Comparison of ENCODE assay signal across 17 mouse cellular contexts in genomic region chr1:92202639-92203352, GRCm38 (mm10). TPM values are rescaled to one million over a fixed set of nuclear protein-coding genes. Genes with fewer than 3 reads are reported as not detected.
DNase-seq lines count a peak whose midpoint lies in the region; ATAC-seq and TF ChIP-seq lines count a peak whose summit lies in the region.
"Had no signal": no experiment of that assay in that cellular context is flagged by ENCODE, and none has a peak within 500 bp of the region (broad histone marks: within the 10 kb centered on the region; RNA-seq: fewer than 3 reads in every experiment).

No protein-coding gene starts in this region.

- DNase-seq in frontal cortex, postnatal 14 days (ENCODE audit: low spot score in 2 of 2) = no peak
- peak; percentile 32 for DNase-seq in lung, postnatal 0 days (ENCODE audit: low spot score)
- no peak for DNase-seq in lung, postnatal 10 days
- DNase-seq in left cerebral cortex, adult 11 months (ENCODE audit: low spot score) = no peak
- no peak for DNase-seq in urinary bladder, postnatal 4 days (ENCODE audit: low spot score in 2 of 2)
- DNase-seq: adrenal gland, adult 2 months; cerebellum, adult 8-10 months; kidney, postnatal 14 days; right cerebral cortex, postnatal 4 days had no signal

- no peak overlapping the region for H3K4me3 ChIP-seq in lung, postnatal 0 days (ENCODE audit: low read depth, low read length)
- H3K4me3 ChIP-seq in embryonic facial prominence, embryonic 12.5 days = no peak overlapping the region
- H3K4me3 ChIP-seq in limb, embryonic 15.5 days = no peak overlapping the region
- H3K4me3 ChIP-seq: hindbrain, embryonic 12.5 days; liver, embryonic 12.5 days; midbrain, embryonic 15.5 days had no signal

- 57% methylated on average over 17 of the region's 17 CpGs for WGBS in lung, postnatal 0 days
- WGBS in embryonic facial prominence, embryonic 12.5 days = 61% methylated on average over 17 of the region's 17 CpGs
- 61% methylated on average over 17 of the region's 17 CpGs for WGBS in limb, embryonic 15.5 days

- H3K4me2 ChIP-seq in lung, postnatal 0 days (replicated peaks; ENCODE audit: low read depth, low read length) = no peak overlapping the region
- H3K4me2 ChIP-seq in embryonic facial prominence, embryonic 12.5 days (replicated peaks) = no peak overlapping the region
- H3K4me2 ChIP-seq in limb, embryonic 15.5 days = no peak overlapping the region
- H3K4me2 ChIP-seq: hindbrain, embryonic 12.5 days; liver, embryonic 12.5 days; midbrain, embryonic 15.5 days had no signal

- H3K9ac ChIP-seq in lung, postnatal 0 days (replicated peaks; ENCODE audit: low read depth) = no peak overlapping the region
- H3K9ac ChIP-seq in embryonic facial prominence, embryonic 12.5 days = no peak overlapping the region
- H3K9ac ChIP-seq in limb, embryonic 15.5 days = no peak overlapping the region
- H3K9ac ChIP-seq: hindbrain, embryonic 12.5 days; liver, embryonic 12.5 days; midbrain, embryonic 15.5 days had no signal

- no peaks in the 10 kb centered on the region for H3K4me1 ChIP-seq in lung, postnatal 0 days (ENCODE audit: insufficient read depth, low read depth, low read length)
- H3K4me1 ChIP-seq in embryonic facial prominence, embryonic 12.5 days = no peaks in the 10 kb centered on the region
- peaks cover 5% of the 10 kb centered on the region; the same call in 1 of the 2 replicates for H3K4me1 ChIP-seq in limb, embryonic 15.5 days
- H3K4me1 ChIP-seq: hindbrain, embryonic 12.5 days; liver, embryonic 12.5 days had no signal

- no peak for TF ChIP-seq EP300 in lung, postnatal 0 days (IDR thresholded peaks at IDR 0.05)

- no peaks in the 10 kb centered on the region for H3K36me3 ChIP-seq in lung, postnatal 0 days (ENCODE audit: insufficient read depth, low read length)
- H3K36me3 ChIP-seq in embryonic facial prominence, embryonic 12.5 days = no peaks in the 10 kb centered on the region
- no peaks in the 10 kb centered on the region for H3K36me3 ChIP-seq in limb, embryonic 15.5 days
- H3K36me3 ChIP-seq: hindbrain, embryonic 12.5 days; liver, embryonic 12.5 days; midbrain, embryonic 15.5 days had no signal

- peak; percentile 23; the same call in 1 of the 2 replicates for ATAC-seq in frontal cortex, adult (ENCODE audit: low TSS enrichment)
- peak; percentile 61 for ATAC-seq in lung, postnatal 0 days
- no peak for ATAC-seq in embryonic facial prominence, embryonic 12.5 days (ENCODE audit: insufficient number of reproducible peaks, insufficient read depth, low FRiP score, low TSS enrichment)
- no peak for ATAC-seq in limb, embryonic 15.5 days (ENCODE audit: insufficient number of reproducible peaks, low FRiP score, low TSS enrichment, low read depth)
- ATAC-seq: intestine, embryonic 16.5 days; liver, embryonic 12.5 days; midbrain, embryonic 15.5 days had no signal

- H3K9me3 ChIP-seq in lung, postnatal 0 days (ENCODE audit: low read length) = no peaks in the 10 kb centered on the region
- H3K9me3 ChIP-seq in embryonic facial prominence, embryonic 12.5 days = no peaks in the 10 kb centered on the region
- no peaks in the 10 kb centered on the region for H3K9me3 ChIP-seq in limb, embryonic 15.5 days
- H3K9me3 ChIP-seq: hindbrain, embryonic 12.5 days; liver, embryonic 12.5 days; midbrain, embryonic 15.5 days had no signal

- no peaks in the 10 kb centered on the region for H3K27me3 ChIP-seq in lung, postnatal 0 days (replicated peaks; ENCODE audit: insufficient read depth, low read length)
- no peaks in the 10 kb centered on the region for H3K27me3 ChIP-seq in embryonic facial prominence, embryonic 12.5 days
- H3K27me3 ChIP-seq in limb, embryonic 15.5 days = no peaks in the 10 kb centered on the region
- H3K27me3 ChIP-seq: hindbrain, embryonic 12.5 days; liver, embryonic 12.5 days; midbrain, embryonic 15.5 days had no signal

- H3K27ac ChIP-seq in lung, postnatal 0 days (ENCODE audit: low read length) = no peak overlapping the region
- peak overlapping the region; percentile 75 for H3K27ac ChIP-seq in embryonic facial prominence, embryonic 12.5 days
- H3K27ac ChIP-seq in limb, embryonic 15.5 days = peak overlapping the region; percentile 38; the same call in 1 of the 2 replicates
- H3K27ac ChIP-seq: hindbrain, embryonic 12.5 days; liver, embryonic 12.5 days; macrophage; midbrain, embryonic 15.5 days had no signal

- no peak for TF ChIP-seq CTCF in lung, postnatal 0 days (IDR thresholded peaks at IDR 0.05)

RNA-seq across cellular contexts. Expression of gene Hdac4, which starts 7.3 kb away (rescaled TPM):
- polyA plus RNA-seq in lung, postnatal 0 days (2015; fragmentation: Nextera tagmentation; extraction: Ambion mirVana) = 16.3 and 17.1 TPM in 2 replicates
- polyA plus RNA-seq in embryonic facial prominence, embryonic 12.5 days (2016; fragmentation: Nextera tagmentation; extraction: Ambion mirVana) = 24.2 and 30.7 TPM in 2 replicates
- 22.4 and 24.1 TPM in 2 replicates for polyA plus RNA-seq in limb, embryonic 15.5 days (2015; fragmentation: Nextera tagmentation; extraction: Ambion mirVana)

Comparison
In these comparisons a context has a peak if more than half of its experiments do, and no peak if none do; other contexts are left out.
1. ATAC-seq: peak in frontal cortex, adult (single experiment) and lung, postnatal 0 days (single experiment); none in embryonic facial prominence, embryonic 12.5 days (single experiment) and limb, embryonic 15.5 days (single experiment).